Mouse (Mus musculus) heart, adult 11 months (tissue): ENCODE results near the gene Cdr1.

Source experiments
- DNase-seq: peaks from one replicate; pipeline ENCODE4 v3.0.0; 2022

The Cdr1 gene

DNA sequence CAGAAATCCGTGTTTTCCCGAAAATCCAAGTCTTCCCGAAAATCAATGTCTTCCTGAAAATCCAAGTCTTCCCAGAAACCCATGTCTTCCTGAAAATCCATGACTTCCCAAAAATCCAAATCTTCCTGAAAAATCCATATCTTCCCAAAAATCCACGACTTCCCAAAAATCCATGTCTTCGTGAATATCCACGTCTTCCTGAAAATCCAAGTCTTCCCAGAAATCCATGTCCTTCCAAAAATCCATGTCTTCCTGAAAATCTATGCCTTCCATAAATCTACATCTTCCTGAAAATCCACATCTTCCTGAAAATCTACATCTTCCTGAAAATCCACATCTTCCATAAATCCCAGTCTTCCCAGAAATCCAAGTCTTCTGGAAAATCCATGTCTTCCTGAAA, at the start of gene Cdr1:
TSS of gene Cdr1 (minus strand) at position 101 of the 400 bp plus-strand sequence.
- DNase-seq = no peak

DNA sequence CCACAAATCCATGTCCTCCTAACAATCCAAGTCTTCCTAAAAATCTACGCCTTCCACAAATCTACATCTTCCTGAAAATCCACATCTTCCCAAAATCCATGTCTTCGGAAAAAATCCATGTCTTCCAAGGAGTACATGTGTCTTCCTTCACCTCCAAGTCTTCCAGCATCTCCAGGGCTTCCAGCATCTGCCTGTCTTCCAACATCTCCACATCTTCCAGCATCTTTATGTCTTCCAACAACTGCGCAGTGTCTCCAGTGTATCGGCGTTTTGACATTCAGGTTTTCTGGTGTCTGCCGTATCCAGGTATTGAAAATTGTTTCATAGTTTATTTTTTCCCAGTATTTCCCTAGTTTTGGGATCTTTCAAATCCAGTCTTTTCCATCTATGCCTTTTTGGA, 511 bp upstream of the Cdr1 start:
- DNase-seq = no peak

DNA sequence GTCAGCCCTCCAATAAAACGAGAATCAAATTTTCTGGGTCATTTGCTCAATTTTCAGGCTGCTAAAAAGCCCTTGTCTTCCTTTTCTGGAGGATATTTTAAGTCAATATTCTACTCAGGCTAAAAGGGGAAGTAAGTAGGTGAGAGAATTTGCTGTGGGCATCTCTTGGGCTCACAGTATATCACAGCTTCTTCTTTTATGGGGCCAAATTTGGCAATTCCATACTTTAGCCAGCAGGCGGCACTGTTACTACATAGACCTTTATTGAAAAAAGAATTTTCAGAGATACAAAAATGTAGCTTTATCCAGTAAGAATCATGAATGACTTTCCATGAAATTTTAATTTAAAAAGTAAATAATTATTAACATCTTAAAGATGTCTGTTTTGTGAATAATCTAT, 18.8 kb downstream of the Cdr1 start:
- no peak for DNase-seq

DNA sequence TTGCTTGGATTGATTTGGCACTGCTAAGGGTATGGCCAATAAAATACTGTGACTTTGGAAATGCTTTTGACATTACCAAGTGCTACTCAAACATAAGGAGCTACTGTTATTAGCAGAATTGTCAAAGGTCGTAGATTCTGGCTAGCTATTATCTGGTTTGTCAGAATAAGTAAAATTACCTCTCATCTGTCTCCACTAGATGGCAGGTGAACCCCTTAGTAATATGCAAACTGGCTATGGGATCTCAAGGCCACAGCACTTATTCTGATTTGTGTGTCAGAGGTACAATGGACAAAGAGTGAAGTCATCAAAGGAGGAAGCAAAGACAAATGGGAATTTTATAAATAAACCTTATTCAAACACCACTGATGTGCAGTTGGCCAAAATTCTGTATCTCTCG, 24.1 kb downstream of the Cdr1 start:
- DNase-seq = no peak

DNA sequence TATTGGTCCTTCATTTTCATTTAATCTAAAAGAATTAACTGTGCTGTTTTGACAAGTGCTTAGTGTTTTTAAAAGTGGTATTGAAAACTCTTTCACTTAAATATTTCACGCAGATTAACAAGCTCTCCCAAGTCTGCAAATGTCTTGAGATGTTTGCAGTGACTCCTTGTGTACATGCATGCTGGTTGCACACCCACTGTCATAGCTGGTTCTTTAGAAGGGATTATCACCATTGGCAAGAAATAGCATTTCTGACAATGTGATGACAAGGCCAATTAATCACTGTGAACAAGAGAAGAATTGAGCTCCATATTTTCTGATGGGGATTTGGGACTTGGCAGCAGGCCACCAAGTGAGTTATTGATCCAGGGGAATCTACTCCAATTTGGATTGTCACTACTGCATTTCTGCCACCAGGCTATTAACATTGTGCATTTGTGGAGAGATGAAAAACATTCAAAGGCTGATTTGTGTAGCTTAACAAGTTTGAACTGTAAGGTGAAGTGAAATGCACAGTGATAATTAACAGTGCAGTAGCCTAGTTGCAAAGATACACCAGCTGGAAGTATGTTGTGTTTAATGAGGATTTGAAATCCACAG, 30.6 kb downstream of the Cdr1 start:
- no peak for DNase-seq

DNA sequence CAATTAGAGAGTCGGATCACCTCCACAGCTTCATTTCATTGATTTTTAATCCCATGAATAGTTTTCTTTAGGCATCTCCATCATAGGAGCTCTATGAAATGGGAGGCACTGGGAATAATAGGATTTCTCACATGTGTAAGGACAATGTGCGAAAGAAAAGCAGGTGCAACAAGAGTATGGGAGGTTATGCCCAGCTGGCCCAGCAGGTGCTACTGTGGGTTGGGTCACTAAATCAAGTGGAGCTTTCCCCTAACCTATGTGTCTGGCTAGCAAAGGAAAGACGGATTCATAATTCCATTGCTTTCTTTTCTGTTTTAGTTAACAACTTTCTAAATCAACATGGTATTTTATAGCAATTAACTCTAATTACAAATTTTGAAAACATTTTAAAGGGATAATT, 31.1 kb downstream of the Cdr1 start:
- DNase-seq = no peak

DNA sequence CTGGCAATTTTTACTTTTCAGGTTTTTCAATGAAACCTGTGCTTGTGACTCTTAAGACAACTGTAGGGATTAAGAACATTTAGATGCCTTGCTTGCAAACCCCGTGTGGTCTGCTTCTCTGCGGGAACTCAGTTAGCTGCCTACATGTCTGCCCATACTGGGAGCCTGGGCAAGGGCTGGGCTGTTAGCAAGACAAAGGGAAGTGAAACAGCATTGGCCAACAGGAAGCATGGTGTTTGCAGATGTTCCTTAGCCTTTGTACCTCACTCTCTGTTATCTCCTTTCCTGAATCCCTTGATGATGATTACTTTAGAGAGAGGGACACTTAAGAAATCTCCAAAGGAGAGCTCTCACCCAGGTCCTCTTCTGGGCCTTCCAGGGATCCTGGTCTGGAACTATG, 38.8 kb downstream of the Cdr1 start:
- DNase-seq = no peak

DNA sequence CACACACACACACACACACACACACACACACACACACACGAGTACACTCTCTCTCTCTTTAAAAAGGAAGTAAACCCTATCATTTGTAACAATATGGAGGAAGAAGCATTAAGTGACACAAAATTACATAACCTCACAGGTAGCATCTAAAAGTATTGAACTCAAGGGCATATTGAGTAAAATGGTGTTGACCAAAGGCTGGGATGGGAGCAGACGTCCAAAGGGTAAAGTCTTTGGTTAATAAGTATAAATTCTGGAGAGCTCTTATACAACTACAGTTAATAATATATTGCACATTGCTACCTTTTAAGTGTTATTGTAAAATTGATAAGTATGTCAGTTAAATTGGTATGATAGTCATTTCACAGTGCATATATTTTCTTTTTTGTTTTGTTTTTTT, 39.9 kb downstream of the Cdr1 start:
- DNase-seq = no peak

DNA sequence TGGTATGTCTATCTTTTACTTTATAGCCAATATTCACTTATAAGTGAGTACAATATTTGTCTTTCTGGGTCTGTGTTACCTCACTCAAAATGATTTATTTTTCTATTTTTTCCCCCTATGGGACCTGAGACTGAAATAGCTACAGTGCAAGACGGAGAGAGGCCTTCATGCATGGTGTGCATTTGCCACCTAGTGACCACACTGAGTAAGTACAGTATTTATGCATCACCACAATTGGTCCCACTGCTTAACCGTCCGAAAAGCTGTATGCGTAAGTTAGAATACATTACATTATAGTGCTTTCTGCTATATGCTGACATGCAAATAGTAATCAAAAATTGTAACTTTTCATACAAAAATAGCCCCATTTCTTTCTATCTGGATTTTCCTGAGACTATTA, 50.8 kb downstream of the Cdr1 start:
- DNase-seq = no peak
